Mouse (Mus musculus) ES-E14 (cell line): ENCODE data around the gene Cfap97d1.

Experiments
- CHD2 ChIP-seq: IDR thresholded peaks from 2 replicates; pipeline ENCODE4 v1.6.1; 2014; ENCODE audit warnings: mild to moderate bottlenecking, low read depth, low read length, inconsistent platforms
- HCFC1 ChIP-seq: IDR thresholded peaks from 2 replicates; pipeline ENCODE4 v1.6.1; 2012; ENCODE audit warnings: low read length, inconsistent platforms, borderline replicate concordance; ENCODE audit not compliant: insufficient read depth
- MAFK ChIP-seq: IDR thresholded peaks from 2 replicates; pipeline ENCODE4 v1.6.1; 2014; ENCODE audit warnings: mild to moderate bottlenecking, low read depth, low read length, inconsistent platforms; ENCODE audit not compliant: insufficient read depth
- ZC3H11A ChIP-seq: IDR thresholded peaks from 2 replicates; pipeline ENCODE4 v1.6.1; 2012; ENCODE audit warnings: low read depth, mild to moderate bottlenecking, inconsistent platforms, low read length, borderline replicate concordance
- ZNF384 ChIP-seq: IDR thresholded peaks from 2 replicates; pipeline ENCODE4 v1.6.1; 2012; ENCODE audit warnings: low read depth, low read length, inconsistent platforms

GRCm38 (mm10) chr11:102024875-102025274 lies 40.8 kb downstream of the Cfap97d1 start:
- no peak for TF ChIP-seq HCFC1
- TF ChIP-seq ZC3H11A, result no peak
- TF ChIP-seq ZNF384, result no peak
- no peak for TF ChIP-seq CHD2
- no peak for TF ChIP-seq MAFK
